Mouse (Mus musculus) bone marrow, adult 2 months (tissue): ENCODE measurements around the gene Abracl.

ENCODE experiments used
- CTCF ChIP-seq: fragments of 200-500 bp; IDR thresholded peaks from 2 replicates; pipeline ENCODE4 v1.5.1; 2011; ENCODE audit warnings: low read length, control low read depth; ENCODE audit not compliant: control insufficient read depth, insufficient read depth
- POLR2A ChIP-seq: fragments of 200-500 bp; IDR thresholded peaks from 2 replicates; pipeline ENCODE4 v1.6.1; 2011; ENCODE audit warnings: low read depth, mild to moderate bottlenecking, control low read depth, low read length, borderline replicate concordance; ENCODE audit not compliant: control insufficient read depth

DNA sequence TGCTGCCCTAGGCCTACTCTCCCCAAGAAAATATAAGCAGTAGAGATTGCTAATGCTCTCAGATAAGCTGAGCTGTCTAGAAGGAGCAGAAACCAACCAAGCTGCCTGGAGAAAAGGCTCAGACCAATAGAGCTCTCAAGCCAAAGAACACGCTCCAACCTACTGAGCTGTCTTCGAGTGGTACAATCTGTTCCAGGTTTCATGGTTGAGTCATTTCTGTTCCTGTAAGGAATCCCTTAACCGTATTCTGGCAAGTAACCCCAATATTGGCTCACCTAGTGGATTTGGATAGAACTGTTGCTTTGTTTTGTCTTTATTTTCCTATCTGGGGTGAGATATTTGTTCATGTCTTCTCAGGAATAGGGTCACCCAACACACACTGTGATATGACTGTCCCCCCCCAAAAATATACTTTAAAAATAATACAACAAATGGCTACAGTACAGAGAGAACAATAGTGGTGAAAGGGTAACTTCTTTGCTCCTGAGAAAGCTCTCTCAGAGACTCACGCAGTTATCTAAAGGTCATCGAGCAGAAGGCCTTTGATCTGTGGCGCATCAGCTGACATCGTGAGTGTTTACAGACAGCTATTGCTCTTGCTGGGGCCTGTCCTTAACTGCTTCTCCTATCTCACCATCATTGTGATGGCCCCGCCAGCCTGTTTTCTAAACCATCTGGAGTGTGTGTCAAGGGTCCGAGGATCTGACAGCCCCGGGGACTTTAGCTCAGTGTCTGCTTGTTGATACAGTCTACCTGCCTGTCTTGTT lies 24.5 kb upstream of the Abracl start:
- no peak for TF ChIP-seq POLR2A
- TF ChIP-seq CTCF = no peak
